Mouse (Mus musculus): ENCODE measurements around the gene Cobll1. TPM values are rescaled to one million over a fixed set of nuclear protein-coding genes. Genes with fewer than 3 reads are reported as not detected.
"Not testable (repeated sequence)": the region's sequence is repeated elsewhere in the genome, so short reads cannot be mapped to it uniquely, and the experiment has no call there.

Cobll1 gene
- polyA plus RNA-seq (2016; fragmentation: Nextera tagmentation; extraction: Ambion mirVana), result 1.7 and 1.8 TPM in 2 replicates

DNA sequence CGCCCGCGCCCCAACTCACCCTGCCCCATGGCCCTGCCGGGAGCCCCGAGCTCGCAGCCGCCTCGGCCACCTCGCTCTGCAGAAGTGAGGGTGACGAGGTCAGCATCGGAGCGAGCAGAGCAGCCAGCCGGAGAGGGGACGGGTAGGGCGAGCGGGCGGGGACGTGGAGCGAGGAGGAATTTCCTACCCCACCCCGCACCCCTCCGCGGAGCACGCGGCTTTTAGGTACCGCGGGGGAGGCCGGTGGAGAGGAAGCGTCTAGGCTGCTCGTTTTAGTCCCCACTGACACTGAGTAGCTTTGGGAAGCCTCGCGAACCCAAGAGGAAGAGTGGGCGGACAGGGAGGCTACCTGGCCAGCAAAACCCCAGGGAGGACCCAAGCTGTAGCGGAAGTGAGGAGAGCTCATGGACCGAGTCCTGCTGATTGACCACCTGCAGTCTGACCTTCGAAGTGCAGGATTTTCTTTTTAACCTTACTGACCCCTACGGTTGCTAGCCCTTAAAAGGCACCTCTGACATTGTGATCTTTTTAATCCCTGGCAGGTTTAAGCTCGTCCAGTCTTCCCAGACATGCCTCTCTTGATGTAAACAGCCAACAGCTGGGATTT lies at the start of gene Cobll1:
TSS of gene Cobll1 (minus strand) at position 440 of the 607 bp plus-strand sequence.
- H3K27ac ChIP-seq (replicated peaks), result peak within 1 kb of the TSS; percentile 88
- no peaks in the 10 kb centered on the region for H3K36me3 ChIP-seq
- no peak for DNase-seq (ENCODE audit: low spot score)
- peaks cover 40% of the 10 kb centered on the region for H3K27me3 ChIP-seq (ENCODE audit: low read depth, poor library complexity, severe bottlenecking)
- under 1% methylated on average over 37 of the region's 37 CpGs for WGBS
- H3K9me3 ChIP-seq (replicated peaks), result no peaks in the 10 kb centered on the region
- peaks cover 26% of the 10 kb centered on the region for H3K4me1 ChIP-seq
- peak within 1 kb of the TSS; percentile 82 for H3K4me3 ChIP-seq

DNA sequence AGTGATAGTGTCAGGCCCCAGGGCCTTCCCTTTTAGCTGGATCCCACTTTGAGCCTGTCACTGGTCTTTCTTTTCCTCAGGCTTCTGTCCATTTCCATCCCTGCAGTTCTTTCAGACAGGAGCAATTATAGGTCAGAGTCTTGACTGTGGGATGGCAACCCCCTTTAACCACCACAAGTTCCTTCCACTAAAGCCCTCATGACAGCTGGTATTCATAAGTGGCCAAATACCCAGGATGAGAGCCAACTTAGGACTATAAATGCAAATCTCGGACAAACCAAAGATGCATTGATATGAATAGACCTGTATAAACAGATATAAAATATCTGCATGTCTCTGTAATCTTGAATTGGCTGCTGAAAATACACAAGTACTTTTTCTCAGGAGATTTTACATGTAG lies 49.5 kb upstream of the Cobll1 start:
- Histone ChIP-seq H3K4me1 (no peaks in the 10 kb centered on the region), H3K36me3 (no peaks in the 10 kb centered on the region), H3K4me3 (no peak overlapping the region), H3K27ac (replicated peaks) (no peak overlapping the region), H3K9me3 (replicated peaks) (no peaks in the 10 kb centered on the region), H3K27me3 (ENCODE audit: low read depth, poor library complexity, severe bottlenecking) (no peaks in the 10 kb centered on the region)
- no peak for DNase-seq (ENCODE audit: low spot score)
- WGBS, result 96% methylated on average over 1 of the region's 1 CpGs

DNA sequence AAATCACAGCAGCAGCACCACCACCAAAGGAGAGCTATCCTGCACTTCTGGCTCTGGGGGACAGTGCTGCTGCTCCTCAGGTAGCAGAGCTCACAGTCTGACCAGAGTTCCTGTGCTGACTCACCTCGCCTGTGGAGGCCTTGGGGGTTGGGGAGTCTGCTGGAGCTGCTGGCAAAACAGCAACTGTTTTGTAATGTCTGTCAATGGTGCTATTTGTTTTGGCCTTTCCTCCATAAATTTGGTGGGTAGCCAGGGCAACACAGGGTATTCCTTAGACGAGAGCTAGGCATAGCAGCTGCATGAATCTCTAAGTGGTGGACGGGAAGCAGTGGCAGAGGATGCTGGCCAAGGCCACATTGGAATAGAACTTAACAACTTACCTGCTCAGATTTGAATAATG lies 46.2 kb upstream of the Cobll1 start:
- no peaks in the 10 kb centered on the region for H3K9me3 ChIP-seq (replicated peaks)
- H3K27me3 ChIP-seq (ENCODE audit: low read depth, poor library complexity, severe bottlenecking), result no peaks in the 10 kb centered on the region
- H3K36me3 ChIP-seq, result no peaks in the 10 kb centered on the region
- no peak overlapping the region for H3K4me3 ChIP-seq
- DNase-seq (ENCODE audit: low spot score), result no peak
- H3K27ac ChIP-seq (replicated peaks), result no peak overlapping the region
- H3K4me1 ChIP-seq, result no peaks in the 10 kb centered on the region
- 61% methylated on average over 3 of the region's 3 CpGs for WGBS

DNA sequence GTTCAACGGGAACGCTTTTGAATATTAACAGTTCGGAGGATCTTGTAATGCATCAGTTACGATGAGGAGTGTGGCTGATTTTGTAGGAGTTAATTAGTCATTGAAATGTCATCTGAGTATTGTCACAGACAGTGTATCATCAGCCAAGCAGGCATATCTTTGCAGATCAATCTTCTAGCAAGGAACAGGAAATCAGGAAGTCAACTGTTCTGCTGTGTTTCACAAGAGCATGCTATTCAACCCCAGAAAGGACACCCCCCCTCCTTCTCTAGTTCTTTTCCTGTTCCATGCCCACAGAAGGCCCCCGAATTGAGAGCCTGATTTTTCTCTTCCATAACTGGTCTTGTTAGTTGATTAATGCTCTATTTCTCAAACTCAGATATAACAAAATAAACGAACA lies 43.8 kb upstream of the Cobll1 start:
- Histone ChIP-seq H3K36me3 (no peaks in the 10 kb centered on the region), H3K4me1 (no peaks in the 10 kb centered on the region; the same call in 1 of the 2 replicates), H3K27me3 (ENCODE audit: low read depth, poor library complexity, severe bottlenecking) (no peaks in the 10 kb centered on the region), H3K27ac (replicated peaks) (no peak overlapping the region), H3K4me3 (no peak overlapping the region), H3K9me3 (replicated peaks) (no peaks in the 10 kb centered on the region)
- WGBS, result 89% methylated on average over 6 of the region's 6 CpGs
- no peak for DNase-seq (ENCODE audit: low spot score)

DNA sequence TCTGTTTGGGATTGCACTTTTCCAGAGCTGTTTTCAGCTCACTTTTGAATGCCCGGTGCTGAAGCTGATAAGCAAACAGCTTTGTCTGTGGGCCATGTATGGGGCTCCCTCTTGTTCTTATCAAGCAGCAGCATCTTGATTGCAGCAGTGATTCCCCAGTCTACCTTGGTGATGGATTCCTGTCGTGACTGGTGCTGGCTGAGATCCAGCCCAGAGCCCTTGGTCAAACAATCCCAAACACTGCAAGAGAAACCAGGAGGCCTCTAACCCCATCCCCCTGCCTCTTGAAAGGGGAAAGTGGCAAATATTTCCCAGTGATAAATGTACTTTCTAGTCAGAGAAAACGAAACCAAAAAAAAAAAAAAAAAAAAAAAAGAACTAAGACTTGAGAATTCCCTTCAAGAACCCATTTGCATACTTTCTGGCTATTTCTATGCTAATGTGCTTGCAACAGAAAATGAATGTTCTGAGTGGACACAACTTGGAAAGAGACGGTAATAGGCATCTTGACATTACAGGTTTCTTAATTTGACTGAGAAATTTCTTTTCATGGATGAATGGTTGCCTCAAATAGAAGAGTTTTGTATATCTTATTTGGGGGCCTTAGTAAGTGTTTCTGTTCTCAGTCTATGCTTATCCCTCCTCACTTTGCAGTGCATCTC lies 40.0 kb upstream of the Cobll1 start:
- H3K4me1 ChIP-seq, result no peaks in the 10 kb centered on the region; the same call in 1 of the 2 replicates
- no peaks in the 10 kb centered on the region for H3K36me3 ChIP-seq
- H3K27ac ChIP-seq (replicated peaks), result no peak overlapping the region
- no peaks in the 10 kb centered on the region for H3K27me3 ChIP-seq (ENCODE audit: low read depth, poor library complexity, severe bottlenecking)
- WGBS, result 49% methylated on average over 4 of the region's 4 CpGs
- no peaks in the 10 kb centered on the region for H3K9me3 ChIP-seq (replicated peaks)
- DNase-seq (ENCODE audit: low spot score), result no peak
- H3K4me3 ChIP-seq, result no peak overlapping the region

DNA sequence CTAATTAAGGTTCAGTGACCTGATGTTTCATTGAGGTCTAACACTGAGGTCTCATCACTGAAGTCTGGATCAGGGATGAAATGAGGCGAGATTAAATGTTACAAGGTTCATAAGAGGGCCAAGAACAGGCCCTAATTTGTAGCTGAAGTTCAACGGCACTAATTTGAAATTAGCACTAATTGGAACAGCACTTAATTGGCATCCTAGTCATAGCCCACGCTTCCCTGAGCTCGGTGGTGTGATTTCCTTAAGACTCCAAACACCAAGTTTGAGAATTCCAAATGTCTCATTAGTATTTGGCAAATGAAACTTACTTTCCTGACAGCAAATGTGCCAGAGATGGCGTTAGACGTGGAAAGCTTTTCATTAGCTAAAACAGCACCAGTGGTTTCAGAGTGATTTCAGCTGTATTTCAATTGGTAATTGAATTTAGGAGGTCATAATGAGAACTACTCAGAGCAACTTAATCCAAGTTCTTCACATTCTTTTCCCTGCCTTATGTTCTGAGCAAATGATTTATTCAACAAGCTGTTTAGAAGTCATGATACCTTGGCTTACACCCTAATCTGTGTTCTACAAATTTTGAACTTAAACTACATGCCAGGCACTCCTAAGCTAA lies 36.3 kb upstream of the Cobll1 start:
- no peak for DNase-seq (ENCODE audit: low spot score)
- WGBS, result 78% methylated on average over 6 of the region's 6 CpGs
- no peaks in the 10 kb centered on the region for H3K36me3 ChIP-seq

DNA sequence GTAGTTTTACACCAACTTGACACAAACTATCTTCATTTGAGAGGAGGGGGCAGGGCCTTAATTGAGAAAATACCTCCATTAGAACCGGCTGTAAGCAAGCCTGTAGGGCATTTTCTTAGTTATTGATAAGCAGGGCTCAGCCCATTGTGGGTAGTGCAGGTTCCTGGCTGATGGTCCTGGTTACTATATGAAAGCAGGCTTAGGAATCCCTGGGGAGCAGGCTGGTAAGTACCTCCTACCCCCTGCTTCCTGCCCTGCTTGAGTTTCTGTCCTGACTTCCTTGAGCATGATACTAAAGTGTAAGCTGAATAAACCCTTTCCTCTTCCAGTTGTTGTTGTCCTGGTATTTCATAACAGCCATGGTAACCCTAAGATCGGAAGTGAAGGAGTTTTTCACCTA lies 34.7 kb upstream of the Cobll1 start:
- H3K27me3 ChIP-seq (ENCODE audit: low read depth, poor library complexity, severe bottlenecking), result no peaks in the 10 kb centered on the region
- WGBS, result 29% methylated on average over 2 of the region's 2 CpGs

More for the DNA sequence above, 36.3 kb upstream of the Cobll1 start:
- H3K4me3 ChIP-seq, result no peak overlapping the region
- no peaks in the 10 kb centered on the region for H3K27me3 ChIP-seq (ENCODE audit: low read depth, poor library complexity, severe bottlenecking)
- no peak overlapping the region for H3K27ac ChIP-seq (replicated peaks)
- no peaks in the 10 kb centered on the region for H3K9me3 ChIP-seq (replicated peaks)
- no peaks in the 10 kb centered on the region; the same call in 1 of the 2 replicates for H3K4me1 ChIP-seq

DNA sequence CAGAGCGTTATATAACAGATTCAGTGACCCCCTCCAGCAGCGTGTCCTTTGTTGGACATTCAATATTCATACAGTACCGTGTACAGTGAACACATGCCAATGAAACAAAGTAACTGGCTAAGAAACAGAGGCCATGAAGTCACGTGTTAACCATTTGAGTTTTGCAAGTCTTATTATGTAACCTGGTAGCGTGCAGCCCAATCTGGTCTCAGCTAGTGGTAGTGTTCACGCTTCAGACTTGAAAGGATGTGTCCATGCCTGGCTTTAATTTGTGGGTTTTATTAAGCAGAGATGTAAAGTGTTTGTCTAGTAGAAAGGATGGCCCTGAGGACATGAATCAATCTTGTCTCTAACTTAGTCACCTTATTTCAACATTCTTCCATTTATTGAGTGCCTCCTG lies 29.5 kb upstream of the Cobll1 start:
- Histone ChIP-seq H3K4me3 (no peak overlapping the region), H3K27ac (replicated peaks) (no peak overlapping the region)

More for the DNA sequence above, 34.7 kb upstream of the Cobll1 start:
- no peak for DNase-seq (ENCODE audit: low spot score)
- Histone ChIP-seq H3K4me1 (no peaks in the 10 kb centered on the region; the same call in 1 of the 2 replicates), H3K27ac (replicated peaks) (no peak overlapping the region), H3K36me3 (no peaks in the 10 kb centered on the region), H3K9me3 (replicated peaks) (no peaks in the 10 kb centered on the region), H3K4me3 (no peak overlapping the region)

DNA sequence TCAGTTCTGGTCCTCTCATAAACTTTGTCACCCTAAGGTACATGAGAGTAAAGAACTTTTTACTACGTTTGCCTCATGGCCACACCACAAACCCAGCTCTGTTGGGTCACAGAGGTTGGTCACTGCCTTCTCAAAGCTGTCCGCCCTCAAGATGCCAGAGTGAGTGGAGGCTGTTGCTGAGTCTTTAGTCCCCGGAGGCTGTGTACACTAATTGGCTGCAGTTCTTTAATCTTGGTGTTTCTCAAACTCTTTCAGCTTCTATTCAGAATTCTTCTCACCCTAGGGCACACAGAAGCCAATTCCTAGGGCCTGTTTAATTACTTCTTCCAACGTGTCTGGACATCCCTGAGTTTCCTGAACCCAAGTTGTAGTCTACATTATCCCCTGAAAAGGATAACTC lies 28.6 kb upstream of the Cobll1 start:
- H3K36me3 ChIP-seq, result no peaks in the 10 kb centered on the region
- H3K9me3 ChIP-seq (replicated peaks), result no peaks in the 10 kb centered on the region
- no peak for DNase-seq (ENCODE audit: low spot score)
- no peak overlapping the region for H3K4me3 ChIP-seq
- no peak overlapping the region for H3K27ac ChIP-seq (replicated peaks)
- no peaks in the 10 kb centered on the region for H3K4me1 ChIP-seq
- 58% methylated on average over 4 of the region's 4 CpGs for WGBS
- H3K27me3 ChIP-seq (ENCODE audit: low read depth, poor library complexity, severe bottlenecking), result no peaks in the 10 kb centered on the region

More for the DNA sequence above, 29.5 kb upstream of the Cobll1 start:
- no peaks in the 10 kb centered on the region for H3K36me3 ChIP-seq
- WGBS, result 89% methylated on average over 6 of the region's 6 CpGs
- H3K4me1 ChIP-seq, result no peaks in the 10 kb centered on the region
- no peaks in the 10 kb centered on the region for H3K27me3 ChIP-seq (ENCODE audit: low read depth, poor library complexity, severe bottlenecking)
- no peak for DNase-seq (ENCODE audit: low spot score)
- H3K9me3 ChIP-seq (replicated peaks), result no peaks in the 10 kb centered on the region

DNA sequence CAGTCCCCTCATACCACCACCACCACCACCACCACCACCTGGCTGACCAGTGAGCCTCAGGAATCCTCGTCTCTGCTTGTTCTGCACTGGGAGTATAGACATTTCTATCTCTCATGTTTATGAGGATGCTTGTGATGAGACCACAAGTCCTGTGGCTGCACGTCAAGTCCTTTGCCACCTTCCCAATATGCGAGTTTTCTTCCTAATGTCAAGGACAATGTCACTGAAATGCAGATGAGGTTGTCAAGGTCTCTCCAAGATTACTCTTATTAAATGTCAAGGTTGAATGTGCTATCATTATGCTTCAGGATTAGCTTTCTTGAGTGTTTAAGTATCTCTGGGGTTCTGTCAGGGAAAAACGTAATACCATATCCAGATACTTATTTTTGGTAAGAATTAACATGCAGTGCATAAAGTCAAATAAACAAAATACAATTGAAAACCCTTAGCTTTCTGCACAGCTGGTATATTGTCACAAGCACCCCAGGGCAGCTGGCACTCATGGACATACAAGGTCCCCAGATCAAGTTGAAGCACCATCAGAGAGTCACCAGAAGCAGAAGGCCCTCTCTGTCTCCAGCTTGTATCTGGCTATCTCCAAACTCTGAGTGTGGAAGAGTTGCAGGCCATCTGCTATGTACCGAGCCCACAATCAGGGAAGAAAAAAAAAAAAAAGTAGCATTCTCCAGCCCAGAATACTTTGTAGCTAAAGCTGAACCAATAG lies 27.5 kb upstream of the Cobll1 start:
- Histone ChIP-seq H3K27ac (replicated peaks) (no peak overlapping the region), H3K36me3 (no peaks in the 10 kb centered on the region), H3K4me1 (no peaks in the 10 kb centered on the region), H3K9me3 (replicated peaks) (no peaks in the 10 kb centered on the region), H3K4me3 (no peak overlapping the region), H3K27me3 (ENCODE audit: low read depth, poor library complexity, severe bottlenecking) (no peaks in the 10 kb centered on the region)
- no peak for DNase-seq (ENCODE audit: low spot score)
- 87% methylated on average over 5 of the region's 5 CpGs for WGBS

DNA sequence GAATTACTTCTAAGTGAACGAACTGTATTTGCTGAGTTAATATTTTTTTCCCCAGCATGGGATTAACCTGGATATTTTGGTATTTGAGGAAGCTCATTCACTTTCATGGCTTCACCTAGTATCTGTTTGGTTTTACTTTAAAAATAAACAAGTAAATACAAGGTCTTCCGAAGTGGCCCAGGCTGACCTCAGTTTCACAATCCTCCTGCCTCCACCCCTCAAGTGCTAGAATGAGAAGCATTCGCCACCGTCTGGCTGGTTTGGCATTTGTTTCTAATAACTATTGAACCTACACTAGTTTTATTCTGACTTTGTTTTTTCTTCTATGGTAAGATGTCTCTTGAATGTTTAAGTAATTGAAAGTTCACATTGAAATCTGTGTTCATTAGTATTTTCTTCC lies 23.0 kb upstream of the Cobll1 start:
- Histone ChIP-seq H3K27me3 (ENCODE audit: low read depth, poor library complexity, severe bottlenecking) (no peaks in the 10 kb centered on the region), H3K9me3 (replicated peaks) (no peaks in the 10 kb centered on the region), H3K4me3 (no peak overlapping the region), H3K36me3 (no peaks in the 10 kb centered on the region), H3K27ac (replicated peaks) (no peak overlapping the region), H3K4me1 (no peaks in the 10 kb centered on the region)
- no peak for DNase-seq (ENCODE audit: low spot score)
- 80% methylated on average over 4 of the region's 4 CpGs for WGBS

DNA sequence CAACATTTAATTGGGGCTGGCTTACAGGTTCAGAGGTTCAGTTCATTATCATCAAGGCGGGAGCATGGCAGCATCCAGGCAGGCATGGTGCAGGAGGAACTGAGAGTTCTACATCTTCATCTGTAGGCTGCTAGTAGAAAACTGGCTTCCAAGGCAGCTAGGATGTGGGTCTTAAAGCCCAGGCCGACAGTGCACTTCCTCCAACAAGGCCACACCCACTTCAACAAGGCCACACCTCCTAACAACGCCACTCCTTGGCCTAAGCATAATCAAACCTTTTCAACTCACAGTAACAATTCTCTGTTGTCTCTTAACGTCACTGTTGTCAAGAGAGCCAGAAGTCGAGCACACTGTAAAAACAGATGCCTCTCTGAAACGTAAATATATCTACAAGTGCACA lies 21.6 kb upstream of the Cobll1 start:
- not testable (repeated sequence) for H3K4me1 ChIP-seq; H3K27ac ChIP-seq (replicated peaks); H3K36me3 ChIP-seq; H3K4me3 ChIP-seq; DNase-seq (ENCODE audit: low spot score); H3K27me3 ChIP-seq (ENCODE audit: low read depth, poor library complexity, severe bottlenecking); H3K9me3 ChIP-seq (replicated peaks)
- WGBS, result 78% methylated on average over 6 of the region's 6 CpGs

DNA sequence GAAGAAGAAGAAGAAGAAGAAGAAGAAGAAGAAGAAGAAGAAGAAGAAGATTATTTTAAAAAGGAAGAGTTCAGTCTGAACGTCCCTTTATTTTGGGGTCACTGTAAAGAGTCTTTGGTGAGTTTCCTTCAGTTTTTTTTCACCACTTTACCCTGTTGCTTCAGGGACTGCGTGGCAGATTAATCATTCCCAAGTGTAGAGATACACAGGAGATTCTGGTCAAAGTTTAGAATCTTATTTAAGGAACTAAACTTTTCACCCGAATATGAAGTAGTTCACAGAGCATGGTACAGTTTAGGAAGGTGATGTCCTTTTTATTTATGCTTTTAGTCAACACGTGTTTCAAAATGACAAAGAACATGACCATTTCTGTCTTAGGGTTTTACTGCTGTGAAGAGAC lies 21.2 kb upstream of the Cobll1 start:
- Histone ChIP-seq H3K4me1 (no peaks in the 10 kb centered on the region), H3K9me3 (replicated peaks) (no peaks in the 10 kb centered on the region), H3K4me3 (no peak overlapping the region), H3K27me3 (ENCODE audit: low read depth, poor library complexity, severe bottlenecking) (no peaks in the 10 kb centered on the region), H3K27ac (replicated peaks) (no peak overlapping the region), H3K36me3 (no peaks in the 10 kb centered on the region)
- DNase-seq (ENCODE audit: low spot score), result no peak
- WGBS, result 86% methylated on average over 4 of the region's 4 CpGs
